Mouse (Mus musculus) heart, adult 2 months (tissue): ENCODE data around the gene Stk4.

Source experiments
- CTCF ChIP-seq: fragments of 200-600 bp; IDR thresholded peaks from 2 replicates; pipeline ENCODE4 v1.8.1; 2022; ENCODE audit warnings: antibody characterized with exemption, mild to moderate bottlenecking, moderate library complexity
- POLR2A ChIP-seq: fragments of 200-500 bp; IDR thresholded peaks from 2 replicates; pipeline ENCODE4 v1.6.1; 2011; ENCODE audit warnings: mild to moderate bottlenecking, low read depth, low read length, control low read depth; ENCODE audit not compliant: insufficient read depth

GRCm38 (mm10) chr2:164040949-164041348 is 29.2 kb upstream of the Stk4 start:
- TF ChIP-seq CTCF, result no peak
- no peak for TF ChIP-seq POLR2A
